Mouse (Mus musculus) limb, embryonic 12.5 days (tissue): ENCODE data around the gene Rasgrp1. TPM values are rescaled to one million over a fixed set of nuclear protein-coding genes. Genes with fewer than 3 reads are reported as not detected.
A peak's percentile ranks its signal among the peaks of the same experiment; 100 is the strongest.

ENCODE experiments used
- ATAC-seq: fragments of 200-750 bp; cut with Nextera tagmentation; 2 replicates; pipeline ENCODE4 v1.8.0; 2017; ENCODE audit warnings: low read depth, moderate TSS enrichment; ENCODE audit not compliant: insufficient number of reproducible peaks, insufficient read depth, low FRiP score, low TSS enrichment
- H3K27ac ChIP-seq: fragments of 300-500 bp; sonication (generic); 2 replicates; pipeline ENCODE4 v1.5.1; 2016; ENCODE audit warnings: mild to moderate bottlenecking, moderate library complexity
- H3K27me3 ChIP-seq: fragments of 300-500 bp; sonication (generic); 2 replicates; pipeline ENCODE4 v1.6.1; 2016; ENCODE audit warnings: mild to moderate bottlenecking, moderate library complexity
- H3K36me3 ChIP-seq: fragments of 300-500 bp; sonication (generic); 2 replicates; pipeline ENCODE4 v1.6.1; 2016; ENCODE audit warnings: mild to moderate bottlenecking, moderate library complexity
- H3K4me1 ChIP-seq: fragments of 300-500 bp; sonication (generic); replicated peaks from 2 replicates; pipeline ENCODE4 v1.6.1; 2016
- H3K4me2 ChIP-seq: fragments of 300-500 bp; sonication (generic); 2 replicates; pipeline ENCODE4 v1.6.1; 2016; ENCODE audit warnings: mild to moderate bottlenecking, moderate library complexity
- H3K4me3 ChIP-seq: fragments of 300-500 bp; sonication (generic); replicated peaks from 2 replicates; pipeline ENCODE4 v1.5.1; 2016; ENCODE audit warnings: mild to moderate bottlenecking
- H3K9ac ChIP-seq: fragments of 300-500 bp; sonication (generic); replicated peaks from 2 replicates; pipeline ENCODE4 v1.6.1; 2016; ENCODE audit warnings: mild to moderate bottlenecking, moderate library complexity
- H3K9me3 ChIP-seq: fragments of 300-500 bp; sonication (generic); 2 replicates; pipeline ENCODE4 v1.6.1; 2016; ENCODE audit warnings: mild to moderate bottlenecking, moderate library complexity
- WGBS: fragments of 180-500 bp; shearing (Covaris S2); methylation state at CpG from one replicate; pipeline ENCODE4 v1.1.7; 2016; 5-methylcytosine and 5-hydroxymethylcytosine counted together
- polyA plus RNA-seq: library from polyadenylated mRNA; unstranded; fragments of >200 nt; fragmentation: Nextera tagmentation; extraction: Ambion mirVana; gene quantifications from 2 replicates; pipeline ENCODE4 v1.2.1, GENCODE M21; 2016

Gene Rasgrp1
- polyA plus RNA-seq, 1 experiment from 2014 or later = 0.29 TPM

GRCm38 (mm10) chr2:117364056-117364455 is 21.3 kb upstream of the Rasgrp1 start:
- Histone ChIP-seq H3K9ac (no peak overlapping the region), H3K27me3 (no peaks in the 10 kb centered on the region), H3K4me1 (peaks cover 8% of the 10 kb centered on the region; the same call in 1 of the 2 replicates), H3K4me2 (no peak overlapping the region), H3K36me3 (no peaks in the 10 kb centered on the region), H3K9me3 (no peaks in the 10 kb centered on the region), H3K4me3 (no peak overlapping the region), H3K27ac (no peak overlapping the region)
- no peak for ATAC-seq
- WGBS = 87% methylated on average over 2 of the region's 2 CpGs

- Histone ChIP-seq H3K9me3 (no peaks in the 10 kb centered on the region), H3K4me3 (no peak overlapping the region), H3K27me3 (no peaks in the 10 kb centered on the region), H3K27ac (no peak overlapping the region), H3K4me2 (no peak overlapping the region), H3K9ac (no peak overlapping the region), H3K36me3 (no peaks in the 10 kb centered on the region), H3K4me1 (no peaks in the 10 kb centered on the region)
- no peak for ATAC-seq
Observed at GRCm38 (mm10) chr2:117357939-117358338, 15.1 kb upstream of the Rasgrp1 start.

- Histone ChIP-seq H3K4me3 (no peak overlapping the region), H3K36me3 (no peaks in the 10 kb centered on the region), H3K27ac (no peak overlapping the region), H3K9ac (no peak overlapping the region), H3K27me3 (no peaks in the 10 kb centered on the region), H3K4me2 (no peak overlapping the region), H3K9me3 (no peaks in the 10 kb centered on the region), H3K4me1 (no peaks in the 10 kb centered on the region)
- WGBS = 89% methylated on average over 9 of the region's 9 CpGs
- no peak for ATAC-seq
Observed at GRCm38 (mm10) chr2:117352305-117353123, 9.7 kb upstream of the Rasgrp1 start.

- Histone ChIP-seq H3K9me3 (no peaks in the 10 kb centered on the region), H3K9ac (no peak overlapping the region), H3K27ac (no peak overlapping the region), H3K36me3 (no peaks in the 10 kb centered on the region), H3K4me2 (no peak overlapping the region), H3K27me3 (peaks cover 1% of the 10 kb centered on the region; the same call in 1 of the 2 replicates), H3K4me1 (no peaks in the 10 kb centered on the region), H3K4me3 (no peak overlapping the region)
- no peak for ATAC-seq
- WGBS = 28% methylated on average over 6 of the region's 6 CpGs
Observed at GRCm38 (mm10) chr2:117350138-117350537, 7.3 kb upstream of the Rasgrp1 start.

GRCm38 (mm10) chr2:117343240-117343624 is 431 bp upstream of the Rasgrp1 start:
- no peaks in the 10 kb centered on the region for H3K36me3 ChIP-seq
- no peak overlapping the region for H3K27ac ChIP-seq
- WGBS = 21% methylated on average over 7 of the region's 7 CpGs
- peak overlapping the region; percentile 56 for H3K4me3 ChIP-seq
- peaks cover 50% of the 10 kb centered on the region for H3K27me3 ChIP-seq
- no peak overlapping the region for H3K9ac ChIP-seq
- 0 out of 2 replicates have a peak, but pooled peaks have one; percentile 34 for ATAC-seq
- H3K9me3 ChIP-seq = no peaks in the 10 kb centered on the region
- H3K4me2 ChIP-seq = peak overlapping the region; percentile 96
- H3K4me1 ChIP-seq = peaks cover 15% of the 10 kb centered on the region

GRCm38 (mm10) chr2:117342090-117342546 is 683 bp downstream of the Rasgrp1 start:
- peaks cover 15% of the 10 kb centered on the region for H3K4me1 ChIP-seq
- ATAC-seq = peak; percentile 27; the same call in 1 of the 2 replicates
- no peaks in the 10 kb centered on the region for H3K9me3 ChIP-seq
- H3K27me3 ChIP-seq = peaks cover 52% of the 10 kb centered on the region
- H3K36me3 ChIP-seq = no peaks in the 10 kb centered on the region
- under 1% methylated on average over 19 of the region's 19 CpGs for WGBS
- peak overlapping the region; percentile 56 for H3K4me3 ChIP-seq
- H3K27ac ChIP-seq = no peak overlapping the region
- peak overlapping the region; percentile 96 for H3K4me2 ChIP-seq
- peak overlapping the region; percentile 58 for H3K9ac ChIP-seq

GRCm38 (mm10) chr2:117338501-117338900 is 4.3 kb downstream of the Rasgrp1 start:
- no peaks in the 10 kb centered on the region for H3K36me3 ChIP-seq
- H3K4me2 ChIP-seq = no peak overlapping the region
- H3K27me3 ChIP-seq = peaks cover 34% of the 10 kb centered on the region
- no peak overlapping the region for H3K9ac ChIP-seq
- ATAC-seq = no peak
- 46% methylated on average over 3 of the region's 3 CpGs for WGBS
- H3K4me1 ChIP-seq = peaks cover 15% of the 10 kb centered on the region
- no peak overlapping the region for H3K27ac ChIP-seq
- H3K9me3 ChIP-seq = no peaks in the 10 kb centered on the region
- no peak overlapping the region for H3K4me3 ChIP-seq

- Histone ChIP-seq H3K36me3 (no peaks in the 10 kb centered on the region), H3K27me3 (peaks cover 28% of the 10 kb centered on the region), H3K4me1 (peaks cover 15% of the 10 kb centered on the region), H3K27ac (no peak overlapping the region), H3K4me3 (no peak overlapping the region), H3K9ac (no peak overlapping the region), H3K4me2 (no peak overlapping the region), H3K9me3 (no peaks in the 10 kb centered on the region)
- WGBS = 92% methylated on average over 7 of the region's 7 CpGs
- ATAC-seq = no peak
Observed at GRCm38 (mm10) chr2:117337902-117338301, 4.9 kb downstream of the Rasgrp1 start.

GRCm38 (mm10) chr2:117336946-117337665 is 5.7 kb downstream of the Rasgrp1 start:
- WGBS = 38% methylated on average over 5 of the region's 5 CpGs
- ATAC-seq = no peak

GRCm38 (mm10) chr2:117335552-117336188 is 7.1 kb downstream of the Rasgrp1 start:
- no peak overlapping the region for H3K27ac ChIP-seq
- H3K9ac ChIP-seq = no peak overlapping the region
- peaks cover 8% of the 10 kb centered on the region; the same call in 1 of the 2 replicates for H3K27me3 ChIP-seq
- no peak overlapping the region for H3K4me3 ChIP-seq
- WGBS = 58% methylated on average over 4 of the region's 4 CpGs
- no peaks in the 10 kb centered on the region for H3K36me3 ChIP-seq
- H3K4me2 ChIP-seq = no peak overlapping the region
- no peak for ATAC-seq
- H3K9me3 ChIP-seq = no peaks in the 10 kb centered on the region
- peaks cover 11% of the 10 kb centered on the region for H3K4me1 ChIP-seq

More at GRCm38 (mm10) chr2:117336946-117337665, 5.7 kb downstream of the Rasgrp1 start:
- Histone ChIP-seq H3K4me1 (peaks cover 16% of the 10 kb centered on the region), H3K36me3 (no peaks in the 10 kb centered on the region), H3K27me3 (peaks cover 20% of the 10 kb centered on the region), H3K4me3 (no peak overlapping the region), H3K9ac (no peak overlapping the region), H3K4me2 (no peak overlapping the region), H3K27ac (no peak overlapping the region), H3K9me3 (no peaks in the 10 kb centered on the region)

GRCm38 (mm10) chr2:117331634-117332033 is 11.2 kb downstream of the Rasgrp1 start:
- Histone ChIP-seq H3K9me3 (no peaks in the 10 kb centered on the region), H3K4me1 (peaks cover 11% of the 10 kb centered on the region), H3K27ac (no peak overlapping the region), H3K36me3 (no peaks in the 10 kb centered on the region), H3K27me3 (no peaks in the 10 kb centered on the region), H3K4me2 (no peak overlapping the region), H3K9ac (no peak overlapping the region), H3K4me3 (no peak overlapping the region)
- 57% methylated on average over 5 of the region's 5 CpGs for WGBS
- ATAC-seq = no peak
